8 mouse cellular contexts compared by ENCODE assay signal in the genomic region with DNA sequence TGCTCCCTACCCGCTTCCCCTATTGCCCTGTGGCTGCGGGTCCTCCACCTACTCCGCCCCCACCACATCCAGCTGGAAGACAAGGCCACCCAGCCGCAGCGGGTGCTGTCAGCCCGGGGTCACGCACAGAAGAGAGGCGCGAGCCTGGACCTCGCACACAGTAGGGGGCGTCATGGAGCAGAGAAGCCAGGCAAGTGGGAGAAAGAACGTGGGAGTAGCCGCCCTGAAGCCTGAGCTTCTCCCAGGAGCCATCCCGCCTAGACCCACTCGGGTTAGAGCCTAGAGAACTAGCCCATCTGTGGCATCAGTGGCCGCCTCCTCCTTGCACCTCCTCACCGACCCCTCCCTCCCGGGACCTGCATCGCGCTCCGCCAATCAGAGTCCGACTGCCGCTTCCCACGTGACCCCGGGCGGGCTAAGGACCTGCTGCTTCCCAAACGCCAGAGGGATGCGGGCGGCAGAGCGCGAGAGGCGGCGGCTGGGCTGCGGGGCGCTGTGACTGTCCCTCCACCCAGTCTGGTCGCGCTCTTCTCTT. TPM values are rescaled to one million over a fixed set of nuclear protein-coding genes. Genes with fewer than 3 reads are reported as not detected.
DNase-seq lines count a peak whose midpoint lies in the region; ATAC-seq lines count a peak whose summit lies in the region.

No protein-coding gene starts in this region.

- H3K4me1 ChIP-seq in embryonic facial prominence, embryonic 10.5 days, result peaks cover 26% of the 10 kb centered on the region
- peaks cover 9% of the 10 kb centered on the region; the same call in 1 of the 2 replicates for H3K4me1 ChIP-seq in intestine, embryonic 16.5 days (ENCODE audit: control insufficient read depth, insufficient read depth, low read length)
- H3K4me1 ChIP-seq in megakaryocyte, embryonic 14.5 days, result peaks cover 22% of the 10 kb centered on the region

- intact Hi-C loops in left cerebral cortex, postnatal 10 days (cut with DNase I), result loop anchor here (10.0 kb wide), 1 partner anchor 408 kb away; no protein-coding TSS in a partner anchor

- peak overlapping the region; percentile 67 for H3K27ac ChIP-seq in embryonic facial prominence, embryonic 10.5 days (replicated peaks)
- H3K27ac ChIP-seq in intestine, embryonic 16.5 days (ENCODE audit: low read length), result no peak overlapping the region

- 0% methylated on average over 37 of the region's 37 CpGs for WGBS in embryonic facial prominence, embryonic 10.5 days
- 0% methylated on average over 37 of the region's 37 CpGs for WGBS in intestine, embryonic 16.5 days

- H3K4me2 ChIP-seq in intestine, embryonic 16.5 days (ENCODE audit: low read depth, low read length), result peak overlapping the region; percentile 90

- DNase-seq in adrenal gland, postnatal 10 days, result peak; percentile 86
- peak; percentile 95 for DNase-seq in embryonic facial prominence, embryonic 10.5 days (ENCODE audit: low spot score)
- peak; percentile 94 for DNase-seq in left cerebral cortex, postnatal 10 days (ENCODE audit: extremely low spot score in 1 of 2, low spot score in 2 of 2)
- DNase-seq in right cerebral cortex, postnatal 14 days, result peak; percentile 92

- H3K36me3 ChIP-seq in embryonic facial prominence, embryonic 10.5 days (replicated peaks), result no peaks in the 10 kb centered on the region
- no peaks in the 10 kb centered on the region for H3K36me3 ChIP-seq in intestine, embryonic 16.5 days (ENCODE audit: control insufficient read depth, insufficient read depth, low read length)
- H3K36me3 ChIP-seq in megakaryocyte, embryonic 14.5 days (replicated peaks; ENCODE audit: low read length), result no peaks in the 10 kb centered on the region

- H3K27me3 ChIP-seq in embryonic facial prominence, embryonic 10.5 days (replicated peaks; ENCODE audit: low read depth, poor library complexity, severe bottlenecking), result peaks cover 79% of the 10 kb centered on the region
- H3K27me3 ChIP-seq in intestine, embryonic 16.5 days (replicated peaks; ENCODE audit: control insufficient read depth, insufficient read depth, low read length), result peaks cover 5% of the 10 kb centered on the region; the same call in 1 of the 2 replicates
- H3K27me3 ChIP-seq in megakaryocyte, embryonic 14.5 days (replicated peaks), result peaks cover 55% of the 10 kb centered on the region

- H3K4me3 ChIP-seq in embryonic facial prominence, embryonic 10.5 days, result peak overlapping the region; percentile 75
- peak overlapping the region; percentile 62 for H3K4me3 ChIP-seq in intestine, embryonic 16.5 days (ENCODE audit: low read length)
- H3K4me3 ChIP-seq in megakaryocyte, embryonic 14.5 days (replicated peaks), result peak overlapping the region; percentile 90

- ATAC-seq in granulocyte monocyte progenitor cell, adult 5-6 weeks (replicated peaks; ENCODE audit: poor library complexity, severe bottlenecking), result peak; percentile 77
- peak; percentile 96 for ATAC-seq in intestine, embryonic 16.5 days
- ATAC-seq in erythroblast, adult 5-6 weeks (replicated peaks; ENCODE audit: low FRiP score, poor library complexity, severe bottlenecking), result no peak

- peak overlapping the region; percentile 59 for H3K9ac ChIP-seq in intestine, embryonic 16.5 days (ENCODE audit: low read depth, low read length)

- H3K9me3 ChIP-seq in embryonic facial prominence, embryonic 10.5 days, result no peaks in the 10 kb centered on the region
- H3K9me3 ChIP-seq in intestine, embryonic 16.5 days (ENCODE audit: control insufficient read depth, low read length), result no peaks in the 10 kb centered on the region
- peaks cover 2% of the 10 kb centered on the region; the same call in 1 of the 2 replicates for H3K9me3 ChIP-seq in megakaryocyte, embryonic 14.5 days

RNA-seq across cellular contexts. Expression of a gene that starts 26.7 kb away (rescaled TPM):
- total RNA-seq in adrenal gland, postnatal 10 days (2021), result 1 to 10 TPM; 7.4 to 9.2 TPM
- 6.3 and 7.2 TPM in 2 replicates for polyA plus RNA-seq in embryonic facial prominence, embryonic 10.5 days (2016; fragmentation: Nextera tagmentation; extraction: Ambion mirVana)
- total RNA-seq in granulocyte monocyte progenitor cell, adult 5-6 weeks (2014; fragmentation: Nextera tagmentation), result not detected in 2 replicates
- total RNA-seq in granulocyte monocyte progenitor cell, adult 5-6 weeks (2017), result not detected in 2 replicates
- polyA plus RNA-seq in intestine, embryonic 16.5 days (2015; fragmentation: Nextera tagmentation; extraction: Ambion mirVana), result 9.9 and 10.7 TPM in 2 replicates
- total RNA-seq in left cerebral cortex, postnatal 10 days (2021), result 10 to 100 TPM; 38.6 to 41.4 TPM
- polyA plus RNA-seq in megakaryocyte, embryonic 14.5 days (2012; ENCODE audit: insufficient read depth, low replicate concordance), result 0.03 TPM in 1 of 2 replicates, not detected in the other
- not detected in 2 replicates for total RNA-seq in erythroblast, adult 5-6 weeks (2015; ENCODE audit: low replicate concordance)
- total RNA-seq in erythroblast, adult 5-6 weeks (2017; ENCODE audit: low replicate concordance), result not detected in 2 replicates

Comparison
In these comparisons a context has a peak if more than half of its experiments do, and no peak if none do; other contexts are left out.
1. RNA of a gene that starts 26.7 kb away (total RNA-seq): 38.6 to 41.4 TPM in left cerebral cortex, postnatal 10 days and 7.4 to 9.2 TPM in adrenal gland, postnatal 10 days; not detected in granulocyte monocyte progenitor cell, adult 5-6 weeks and not detected in erythroblast, adult 5-6 weeks; every median in the first group is over 4 times any median in the second.
2. Peak in every context shown above with its lines, with median percentiles within 50 percentile points of each other: DNase-seq and H3K4me3 ChIP-seq.